Mouse (Mus musculus) macrophage (primary cell): Measurements from ENCODE around the gene Agbl3. TPM values are rescaled to one million over a fixed set of nuclear protein-coding genes. Genes with fewer than 3 reads are reported as not detected.

ENCODE experiments used
- H3K27ac ChIP-seq: fragments of 350-480 bp; formaldehyde crosslinking; 2 replicates; pipeline ENCODE4 v1.9.0; 2021
- H3K36me3 ChIP-seq: fragments of 350-480 bp; formaldehyde crosslinking; 2 replicates; pipeline ENCODE4 v1.9.0; 2021; ENCODE audit errors: inconsistent target
- H3K4me3 ChIP-seq: fragments of 350-480 bp; formaldehyde crosslinking; 2 replicates; pipeline ENCODE4 v1.9.0; 2021; ENCODE audit errors: inconsistent target
- H3K79me2 ChIP-seq: fragments of 350-480 bp; formaldehyde crosslinking; 2 replicates; pipeline ENCODE4 v1.9.0; 2021; ENCODE audit errors: inconsistent target
- WGBS: methylation state at CpG from one replicate; pipeline ENCODE4 v1.1.7; 2026; ENCODE audit warnings: inconsistent platforms; ENCODE audit not compliant: missing documents; 5-methylcytosine and 5-hydroxymethylcytosine counted together
- polyA plus RNA-seq: library from polyadenylated mRNA; stranded (reverse); fragments of 250-400 nt; gene quantifications from 3 replicates; pipeline ENCODE4 v1.2.4, GENCODE M21; 2018; ENCODE audit warnings: inconsistent platforms

Agbl3 gene
- polyA plus RNA-seq, 1 experiment from 2014 or later: 3.4 TPM

DNA sequence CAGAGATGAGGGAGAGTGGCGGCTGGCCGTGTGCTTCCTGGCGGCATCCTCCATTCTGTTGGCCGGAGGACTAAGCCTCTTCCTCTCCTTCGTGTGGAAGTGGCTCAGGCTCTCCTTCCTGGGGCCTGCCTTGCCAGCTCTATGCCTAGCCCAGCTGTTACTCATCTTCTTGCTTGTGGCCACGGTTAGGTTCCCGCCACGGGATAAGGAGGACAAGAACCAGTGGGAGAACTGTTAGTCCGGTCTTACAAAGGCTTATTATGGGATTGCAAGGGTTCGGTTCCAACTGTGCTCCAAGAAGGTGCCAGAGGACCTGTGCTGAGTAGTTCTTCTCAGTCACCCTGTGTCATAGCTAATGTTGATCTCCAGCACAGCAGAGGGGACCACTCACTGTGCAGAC lies 92.6 kb downstream of the Agbl3 start:
- 80% methylated on average over 10 of the region's 10 CpGs for WGBS
- H3K4me3 ChIP-seq: no peak overlapping the region
- peaks cover 15% of the 10 kb centered on the region; the same call in 1 of the 2 replicates for H3K36me3 ChIP-seq

DNA sequence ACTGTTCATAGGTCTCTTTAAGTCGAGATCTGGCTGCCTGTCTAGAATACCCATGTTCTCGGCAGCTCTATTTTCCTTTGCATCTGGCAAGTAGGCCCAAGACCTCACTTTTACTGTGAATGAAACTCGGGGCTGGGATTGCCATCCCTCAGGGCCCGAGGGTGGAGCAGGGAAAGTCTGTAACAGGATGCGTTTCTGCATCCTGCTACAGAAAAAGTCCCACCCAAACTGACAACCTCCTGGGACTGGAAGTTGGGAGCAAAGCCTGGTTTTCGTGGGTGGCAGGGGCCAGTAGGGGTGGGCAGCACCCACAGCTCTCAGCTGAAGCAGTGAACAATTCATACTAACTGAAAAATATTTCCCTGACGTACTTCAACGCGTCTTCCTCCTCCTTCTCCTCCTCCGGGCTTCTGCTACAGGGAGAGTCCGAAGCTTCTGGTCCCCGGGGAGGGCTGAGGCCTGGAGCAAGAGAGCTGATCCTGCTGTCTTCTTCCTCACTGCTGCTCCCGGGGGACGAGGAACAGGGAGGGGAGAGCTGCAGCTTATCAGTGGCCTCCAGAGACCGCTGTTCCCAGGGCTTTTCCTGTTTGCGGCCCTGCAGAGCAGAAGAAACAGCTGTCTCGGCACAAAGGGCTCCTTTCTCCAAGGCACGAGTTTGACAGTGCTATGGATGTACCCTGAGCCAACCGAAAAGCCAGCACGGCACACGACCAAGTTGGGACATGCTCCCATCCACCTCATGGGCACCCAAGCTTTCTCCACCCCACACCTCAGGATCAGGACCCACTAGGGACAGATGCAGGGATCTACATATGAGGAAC lies 94.1 kb downstream of the Agbl3 start:
- 20% methylated on average over 21 of the region's 21 CpGs for WGBS
- H3K79me2 ChIP-seq: peaks cover 24% of the 10 kb centered on the region
- peak overlapping the region; percentile 99 for H3K27ac ChIP-seq
- peaks cover 9% of the 10 kb centered on the region; the same call in 1 of the 2 replicates for H3K36me3 ChIP-seq
- peak overlapping the region; percentile 17; the same call in 1 of the 2 replicates for H3K4me3 ChIP-seq

More for the DNA sequence above, 92.6 kb downstream of the Agbl3 start:
- Histone ChIP-seq H3K27ac (peak overlapping the region; percentile 99), H3K79me2 (peaks cover 36% of the 10 kb centered on the region)

GRCm38 (mm10) chr6:34875268-34875761 lies 95.1 kb downstream of the Agbl3 start:
- Histone ChIP-seq H3K36me3 (peaks cover 12% of the 10 kb centered on the region; the same call in 1 of the 2 replicates), H3K4me3 (peak overlapping the region; percentile 17; the same call in 1 of the 2 replicates), H3K27ac (peak overlapping the region; percentile 99), H3K79me2 (peaks cover 17% of the 10 kb centered on the region)
- WGBS: 5% methylated on average over 15 of the region's 15 CpGs

GRCm38 (mm10) chr6:34875966-34876834 lies 96.0 kb downstream of the Agbl3 start:
- H3K4me3 ChIP-seq: no peak overlapping the region; the same call in 1 of the 2 replicates
- WGBS: 62% methylated on average over 12 of the region's 12 CpGs
- peaks cover 21% of the 10 kb centered on the region; the same call in 1 of the 2 replicates for H3K36me3 ChIP-seq
- H3K79me2 ChIP-seq: peaks cover 9% of the 10 kb centered on the region
- peak overlapping the region; percentile 99 for H3K27ac ChIP-seq

- Histone ChIP-seq H3K27ac (peak overlapping the region; percentile 99), H3K36me3 (peaks cover 27% of the 10 kb centered on the region; the same call in 1 of the 2 replicates), H3K79me2 (peaks cover 6% of the 10 kb centered on the region), H3K4me3 (peak overlapping the region; percentile 61; the same call in 1 of the 2 replicates)
- 30% methylated on average over 2 of the region's 2 CpGs for WGBS
These were observed 96.6 kb downstream of the Agbl3 start for GRCm38 (mm10) chr6:34876835-34877156.

DNA sequence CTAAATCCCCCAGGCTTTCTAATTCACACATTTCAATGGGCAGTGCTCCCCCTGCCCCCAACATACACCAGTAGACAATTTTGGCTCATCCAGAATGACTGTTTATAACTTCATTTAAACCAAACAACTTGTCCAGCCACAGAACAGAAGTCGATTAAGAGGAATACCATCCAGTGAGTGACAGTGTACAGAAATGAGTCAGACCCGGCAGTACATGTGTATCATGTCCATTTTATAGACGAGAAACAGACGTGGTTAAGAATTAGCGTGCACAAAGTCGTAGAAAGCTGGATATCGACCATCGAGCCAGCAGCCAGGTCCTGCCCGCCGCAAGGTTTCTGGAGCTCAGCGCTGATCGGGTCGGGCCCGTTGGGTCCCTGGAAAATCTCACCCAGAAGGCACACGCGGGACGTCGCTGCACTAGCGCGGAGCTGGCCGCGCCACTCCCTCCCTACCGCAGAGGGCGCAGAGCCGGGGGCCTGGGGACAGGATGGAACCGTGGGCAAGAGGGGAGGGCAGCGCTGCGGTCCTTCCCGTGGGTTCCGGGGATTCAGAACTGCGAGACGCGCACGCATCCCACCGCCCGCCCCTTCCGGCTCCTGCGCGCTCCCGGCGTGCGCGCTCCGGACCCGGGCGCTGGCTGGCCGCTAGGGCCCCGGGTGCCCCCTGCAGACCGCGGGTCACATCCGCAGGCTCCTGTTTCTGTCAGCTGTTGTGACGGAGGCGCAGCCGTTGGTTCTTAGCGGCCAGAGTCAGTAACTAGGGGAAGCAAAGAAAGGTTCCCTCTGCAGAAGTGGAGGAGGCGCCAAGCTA lies 97.5 kb downstream of the Agbl3 start, which contains the start of gene Cyren:
Gene Cyren, minus strand, starts transcription at position 552 of the 813 bp plus-strand sequence.
- Histone ChIP-seq H3K4me3 (peak within 1 kb of the TSS; percentile 61), H3K27ac (peak within 1 kb of the TSS; percentile 99), H3K79me2 (peaks cover 11% of the 10 kb centered on the region), H3K36me3 (peaks cover 30% of the 10 kb centered on the region; the same call in 1 of the 2 replicates)
- WGBS: 1% methylated on average over 41 of the region's 56 CpGs

DNA sequence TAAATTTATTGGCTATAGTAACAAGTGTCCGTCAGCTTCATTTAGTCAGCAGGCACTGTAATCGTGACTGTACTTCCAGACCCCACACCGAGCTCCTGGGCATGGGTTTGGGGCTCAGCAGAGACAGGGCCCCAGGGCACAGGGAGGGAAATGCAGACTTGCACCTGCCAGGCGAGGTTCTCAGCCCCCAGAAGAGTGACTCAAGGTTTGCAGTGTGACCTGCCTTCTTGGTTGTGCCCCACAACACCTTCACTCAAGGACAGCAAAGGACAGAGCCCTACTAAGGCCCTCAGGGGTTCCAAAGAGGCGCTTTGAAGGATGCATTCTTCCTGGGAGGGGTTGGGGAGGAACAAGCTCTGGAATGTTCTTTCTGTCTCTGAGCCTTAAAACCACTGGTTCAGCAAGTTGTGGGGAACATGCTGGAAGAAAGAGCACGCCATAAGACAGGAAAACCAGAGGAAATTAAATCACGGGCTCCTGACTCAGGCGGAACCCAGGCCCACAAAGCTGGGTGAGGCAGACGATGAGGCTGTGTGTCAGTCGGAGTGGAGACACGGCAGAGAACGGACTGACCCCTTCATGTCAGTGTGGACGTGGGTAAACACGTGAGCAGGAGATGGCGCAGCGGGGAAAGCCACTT lies 99.0 kb downstream of the Agbl3 start:
- Histone ChIP-seq H3K36me3 (peaks cover 40% of the 10 kb centered on the region), H3K27ac (peak overlapping the region; percentile 68), H3K4me3 (no peak overlapping the region), H3K79me2 (peaks cover 24% of the 10 kb centered on the region; the same call in 1 of the 2 replicates)
- WGBS: 86% methylated on average over 16 of the region's 16 CpGs

DNA sequence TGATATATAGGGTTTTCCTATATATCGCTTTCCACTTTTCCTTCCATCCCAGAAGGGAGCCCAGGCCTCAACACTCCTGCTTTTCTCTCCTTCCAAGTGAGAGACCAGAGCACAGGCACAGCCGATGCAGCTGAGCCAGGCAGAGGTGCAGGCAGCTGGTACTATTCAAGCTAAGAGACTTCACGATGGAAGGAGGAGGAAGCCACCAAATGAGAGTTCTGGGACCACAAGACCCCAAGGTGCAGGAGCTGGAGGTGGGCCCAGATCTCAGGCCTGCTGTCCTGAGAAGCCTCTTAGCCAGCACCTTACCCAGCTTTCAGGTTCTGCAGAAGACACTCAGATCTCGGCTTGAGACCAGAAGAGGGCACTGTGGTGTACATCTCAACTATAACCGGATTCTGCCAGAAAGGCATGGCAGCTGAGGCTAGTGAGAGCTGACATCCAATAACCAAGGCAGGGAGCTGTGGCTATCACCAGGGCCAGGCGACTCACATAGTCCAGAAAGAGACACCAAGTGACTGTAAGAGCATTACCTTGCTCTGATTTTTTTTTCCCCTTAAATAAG lies 99.8 kb downstream of the Agbl3 start:
- WGBS: 62% methylated on average over 6 of the region's 6 CpGs
- peaks cover 47% of the 10 kb centered on the region for H3K36me3 ChIP-seq

GRCm38 (mm10) chr6:34884724-34885123 lies 104.5 kb downstream of the Agbl3 start:
- H3K4me3 ChIP-seq: no peak overlapping the region
- WGBS: 91% methylated on average over 7 of the region's 7 CpGs
- H3K79me2 ChIP-seq: peaks cover 78% of the 10 kb centered on the region; the same call in 1 of the 2 replicates
- peaks cover 92% of the 10 kb centered on the region for H3K36me3 ChIP-seq
- H3K27ac ChIP-seq: no peak overlapping the region

More for the DNA sequence above, 99.8 kb downstream of the Agbl3 start:
- Histone ChIP-seq H3K27ac (peak overlapping the region; percentile 68), H3K79me2 (peaks cover 32% of the 10 kb centered on the region; the same call in 1 of the 2 replicates), H3K4me3 (no peak overlapping the region)

- Histone ChIP-seq H3K27ac (no peak overlapping the region), H3K36me3 (peaks cover 95% of the 10 kb centered on the region), H3K79me2 (peaks cover 98% of the 10 kb centered on the region), H3K4me3 (no peak overlapping the region)
- WGBS: 94% methylated on average over 6 of the region's 6 CpGs
These were observed 107.1 kb downstream of the Agbl3 start for GRCm38 (mm10) chr6:34887131-34887850.

DNA sequence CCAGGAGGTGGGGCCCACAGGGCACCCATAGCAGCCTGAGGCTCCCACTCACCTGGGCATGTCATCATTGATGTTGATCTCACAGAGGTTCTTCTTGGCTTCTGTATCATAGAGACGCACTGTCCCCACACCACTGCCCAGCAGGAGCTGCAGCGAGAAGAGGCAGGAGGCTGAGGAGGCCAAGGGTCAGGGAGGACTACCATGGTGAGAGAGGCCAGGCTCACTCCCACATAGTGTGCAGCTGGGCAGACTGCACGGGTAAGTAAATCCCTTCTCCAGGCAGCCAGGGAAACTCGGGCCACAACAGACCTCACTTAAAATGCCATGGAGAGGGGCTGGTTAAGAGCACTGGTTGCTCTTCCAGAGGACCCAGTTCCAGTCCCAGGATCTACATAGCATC lies 109.0 kb downstream of the Agbl3 start:
- 87% methylated on average over 4 of the region's 4 CpGs for WGBS
- Histone ChIP-seq H3K79me2 (peaks cover 99% of the 10 kb centered on the region), H3K4me3 (no peak overlapping the region), H3K27ac (no peak overlapping the region), H3K36me3 (peaks cover 89% of the 10 kb centered on the region)

- peaks cover 86% of the 10 kb centered on the region for H3K36me3 ChIP-seq
- WGBS: over 99% methylated on average over 7 of the region's 7 CpGs
- H3K4me3 ChIP-seq: no peak overlapping the region
- H3K27ac ChIP-seq: no peak overlapping the region
- peaks cover 100% of the 10 kb centered on the region for H3K79me2 ChIP-seq
These were observed 115.3 kb downstream of the Agbl3 start for GRCm38 (mm10) chr6:34895569-34895968.
